Mouse (Mus musculus) G1E (cell line): ENCODE measurements at regions not wholly inside any gene's neighbourhood (a gene's known extent, or its start where the extent isn't known, plus 50 kb on each side); places are given as distances from the start of the nearest gene placed in this dataset.

Experiments used
- CTCF ChIP-seq: IDR thresholded peaks from 2 replicates; pipeline ENCODE4 v1.5.1; 2012; ENCODE audit warnings: low read depth, low read length, inconsistent platforms, mixed read lengths
- GATA1 ChIP-seq: IDR thresholded peaks from 2 replicates; pipeline ENCODE4 v1.6.1; 2012; ENCODE audit warnings: borderline replicate concordance, low read length, inconsistent platforms, mixed read lengths
- POLR2AphosphoS5 ChIP-seq: IDR thresholded peaks from 2 replicates; pipeline ENCODE4 v1.6.1; 2012; ENCODE audit warnings: low read depth, low read length, inconsistent platforms; ENCODE audit not compliant: insufficient replicate concordance

DNA sequence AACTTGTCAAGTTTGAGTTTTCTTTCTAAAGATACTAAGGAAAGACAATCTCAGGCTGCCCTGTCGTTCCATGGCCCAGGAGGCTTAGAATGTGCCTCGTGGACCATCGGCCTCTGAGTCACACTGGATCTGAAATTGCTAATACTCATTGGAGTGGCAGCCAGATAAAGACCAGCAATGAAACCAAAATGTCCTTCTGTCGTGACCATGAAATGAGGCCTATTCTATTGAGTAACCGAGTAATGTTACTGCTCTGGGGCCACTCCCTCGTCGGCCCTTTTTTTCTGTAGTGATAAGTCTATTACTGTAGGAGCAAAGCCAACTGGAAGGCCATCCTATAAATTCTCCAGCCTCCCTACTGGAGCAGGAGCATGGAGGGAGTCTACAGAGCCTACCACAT, 363.9 kb upstream of the Maf start:
- TF ChIP-seq CTCF = no peak
- no peak for TF ChIP-seq GATA1
- TF ChIP-seq POLR2AphosphoS5 = no peak
